In genomic region chr17:46110402-46111289, GRCm38 (mm10) we compare ENCODE assay signal across 8 mouse cellular contexts. TPM values are rescaled to one million over a fixed set of nuclear protein-coding genes. Genes with fewer than 3 reads are reported as not detected.
DNase-seq lines count a peak whose midpoint lies in the region; ATAC-seq and TF ChIP-seq lines count a peak whose summit lies in the region.

Mrps18a (plus strand) TSS chr17:46110986.

- H3K4me3 ChIP-seq in gastrocnemius, adult 2 months: peak within 1 kb of the TSS; percentile 82
- H3K4me3 ChIP-seq in hindbrain, postnatal 0 days (ENCODE audit: low read length): peak within 1 kb of the TSS; percentile 83
- H3K4me3 ChIP-seq in megakaryocyte, embryonic 14.5 days (replicated peaks): peak within 1 kb of the TSS; percentile 94

- H3K4me1 ChIP-seq in hindbrain, postnatal 0 days (ENCODE audit: insufficient read depth, low read length): peaks cover 6% of the 10 kb centered on the region; the same call in 1 of the 2 replicates
- H3K4me1 ChIP-seq in megakaryocyte, embryonic 14.5 days: peaks cover 31% of the 10 kb centered on the region

- peak; percentile 6; the same call in 1 of the 2 replicates for TF ChIP-seq CTCF in gastrocnemius, adult 2 months (IDR thresholded peaks at IDR 0.05)
- TF ChIP-seq CTCF in hindbrain, postnatal 0 days (IDR thresholded peaks at IDR 0.05; ENCODE audit: low read depth): peak; percentile 11; the same call in 1 of the 2 replicates

- peak within 1 kb of the TSS; percentile 81 for H3K9ac ChIP-seq in hindbrain, postnatal 0 days (replicated peaks; ENCODE audit: low read length)

- ATAC-seq in hindbrain, postnatal 0 days: peak; percentile 97

- no peaks in the 10 kb centered on the region for H3K9me3 ChIP-seq in hindbrain, postnatal 0 days (ENCODE audit: low read length)
- no peaks in the 10 kb centered on the region for H3K9me3 ChIP-seq in megakaryocyte, embryonic 14.5 days

- peak within 1 kb of the TSS; percentile 76 for H3K4me2 ChIP-seq in hindbrain, postnatal 0 days (ENCODE audit: low read depth, low read length)

- WGBS in hindbrain, postnatal 0 days: 5% methylated on average over 38 of the region's 38 CpGs

- no peaks in the 10 kb centered on the region for H3K36me3 ChIP-seq in hindbrain, postnatal 0 days (ENCODE audit: insufficient read depth, low read length)
- H3K36me3 ChIP-seq in megakaryocyte, embryonic 14.5 days (replicated peaks; ENCODE audit: low read length): peaks cover 31% of the 10 kb centered on the region

- intact Hi-C loops in gastrocnemius, adult 2 months (cut with DNase I): no loop called here

- H3K27me3 ChIP-seq in hindbrain, postnatal 0 days (ENCODE audit: insufficient read depth, low read length): no peaks in the 10 kb centered on the region
- peaks cover 5% of the 10 kb centered on the region for H3K27me3 ChIP-seq in megakaryocyte, embryonic 14.5 days (replicated peaks)

- DNase-seq in WW6 (ENCODE audit: low read depth, low spot score): peak; percentile 38
- peak; percentile 62 to 82 for DNase-seq in cerebellum, postnatal 4 days (ENCODE audit: low spot score in 2 of 2)
- DNase-seq in gastrocnemius, adult 2 months: peak; percentile 92
- peak; percentile 95 for DNase-seq in hindbrain, postnatal 0 days (ENCODE audit: low spot score)
- DNase-seq in left cerebral cortex, adult 8-10 months (ENCODE audit: low spot score in 2 of 2): peak; percentile 77 to 79
- DNase-seq in right cerebral cortex, postnatal 10 days (ENCODE audit: low spot score in 2 of 2): peak; percentile 92 to 93
- peak; percentile 82 for DNase-seq in urinary bladder, postnatal 25 days (ENCODE audit: low spot score)

- H3K27ac ChIP-seq in gastrocnemius, adult 2 months: peak within 1 kb of the TSS; percentile 92
- peak within 1 kb of the TSS; percentile 64 for H3K27ac ChIP-seq in hindbrain, postnatal 0 days

RNA-seq across cellular contexts. Expression of gene Mrps18a, which starts in this region (rescaled TPM):
- total RNA-seq in gastrocnemius, adult 2 months (2021): 100 to 1,000 TPM in 1 of 2 experiments, 10 to 100 TPM in 1; 84.2 to 104 TPM
- 62.8 and 67.1 TPM in 2 replicates for total RNA-seq in hindbrain, postnatal 0 days (2014; rRNA removed)
- polyA plus RNA-seq in hindbrain, postnatal 0 days (2015; fragmentation: Nextera tagmentation; extraction: Ambion mirVana): 165 and 169 TPM in 2 replicates
- total RNA-seq in left cerebral cortex, adult 8-10 months (2022): 10 to 100 TPM; 85.2 to 92.1 (median 89.0) TPM
- 33.8 and 77.2 TPM in 2 replicates for polyA plus RNA-seq in megakaryocyte, embryonic 14.5 days (2012; ENCODE audit: insufficient read depth, low replicate concordance)

Comparison
In these comparisons a context has a peak if more than half of its experiments do, and no peak if none do; other contexts are left out.
1. Peak in every context shown above with its lines: DNase-seq, ATAC-seq, H3K4me3 ChIP-seq and H3K27ac ChIP-seq.
2. DNase-seq: peak in every context shown above with its lines; median percentile 95 in hindbrain, postnatal 0 days; 92 in right cerebral cortex, postnatal 10 days; 92 in gastrocnemius, adult 2 months; 82 in urinary bladder, postnatal 25 days; 78 in left cerebral cortex, adult 8-10 months; 72 in cerebellum, postnatal 4 days; 38 in WW6.